Mouse (Mus musculus): ENCODE measurements around the gene Serpinb9c.
"Not testable (repeated sequence)": the region's sequence is repeated elsewhere in the genome, so short reads cannot be mapped to it uniquely, and the experiment has no call there.

The Serpinb9c gene

DNA sequence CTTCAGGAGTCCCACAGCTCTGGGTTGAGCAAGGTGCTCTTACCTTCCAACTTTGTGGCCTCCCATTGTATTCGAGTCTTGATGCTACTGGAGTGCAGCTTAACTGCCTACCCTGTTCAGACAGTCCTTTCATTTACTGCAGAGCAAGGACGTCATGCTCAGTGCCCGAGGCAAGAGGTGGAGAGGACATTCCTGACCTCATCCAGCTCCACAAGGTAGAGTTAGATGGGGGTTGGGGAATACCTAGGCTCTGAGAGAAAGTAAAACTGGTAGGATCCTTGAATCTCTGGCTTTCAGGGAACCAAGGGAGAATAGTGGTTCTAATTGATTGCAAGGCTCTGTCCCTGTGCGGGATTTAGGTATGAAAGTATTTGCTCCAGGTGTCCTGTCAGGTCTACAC lies at the start of gene Serpinb9c:
Gene Serpinb9c (minus strand): TSS at position 101 of the 400 bp plus-strand sequence.
- no peak for DNase-seq

DNA sequence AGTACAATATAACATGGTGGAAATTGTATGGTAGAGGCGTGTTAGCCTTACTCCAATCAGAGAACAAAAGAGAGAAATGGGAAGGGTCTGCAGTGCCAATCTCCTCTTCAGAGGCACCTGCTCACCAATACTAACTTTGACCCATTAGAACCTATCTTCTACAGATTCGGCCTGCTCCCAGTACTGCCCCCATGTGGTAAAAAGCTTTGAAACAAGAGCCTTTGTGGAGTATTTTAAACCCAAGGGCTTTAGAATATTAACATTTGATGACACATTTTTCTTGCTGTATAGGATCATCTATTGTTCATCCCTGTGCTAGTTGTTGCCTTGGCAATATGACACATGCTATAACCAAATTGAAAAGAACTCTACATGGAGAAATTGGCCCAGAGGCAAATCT lies 40.2 kb upstream of the Serpinb9c start:
- no peak for DNase-seq

DNA sequence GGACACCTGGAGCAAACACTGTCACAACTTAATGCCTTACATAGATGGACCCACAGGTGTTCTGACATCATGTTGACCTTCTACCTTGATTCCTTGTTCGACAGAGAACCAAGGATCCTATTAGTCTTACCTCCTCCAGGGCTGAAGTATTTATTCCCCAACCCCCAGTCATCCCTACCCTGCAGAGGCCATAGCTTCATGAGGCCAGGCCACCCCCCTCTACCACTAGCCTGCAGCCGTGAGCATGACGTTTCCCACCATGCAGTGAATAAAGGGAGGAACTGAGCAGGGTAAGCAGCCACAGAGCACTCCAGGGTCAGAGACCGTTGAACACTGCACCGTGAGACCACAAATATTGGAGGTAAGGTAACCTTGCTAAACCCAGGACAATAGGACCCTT lies 33.1 kb upstream of the Serpinb9c start, which contains the start of gene Serpinb9d:
Gene Serpinb9d (plus strand): TSS at position 301 of the 400 bp plus-strand sequence.
- DNase-seq = no peak

DNA sequence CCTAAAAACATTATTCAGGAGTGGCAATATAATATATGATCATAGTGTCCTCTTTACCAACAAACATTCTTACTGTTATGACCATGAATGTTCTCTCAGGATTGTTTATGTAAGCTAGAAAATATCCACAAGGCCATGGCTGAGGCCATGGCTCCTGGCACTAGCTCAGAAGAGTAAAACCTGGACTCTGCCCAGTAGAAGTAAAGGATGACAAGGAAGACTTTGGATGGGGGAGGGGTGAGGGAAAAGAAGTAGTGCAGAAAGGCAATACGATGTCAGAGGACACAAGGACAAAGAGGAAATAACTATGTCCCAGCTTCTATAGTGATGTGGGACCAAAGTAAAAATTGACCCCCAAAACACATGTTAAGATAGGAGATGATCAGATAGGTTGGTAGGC lies 30.9 kb upstream of the Serpinb9c start:
- not testable (repeated sequence) for DNase-seq

DNA sequence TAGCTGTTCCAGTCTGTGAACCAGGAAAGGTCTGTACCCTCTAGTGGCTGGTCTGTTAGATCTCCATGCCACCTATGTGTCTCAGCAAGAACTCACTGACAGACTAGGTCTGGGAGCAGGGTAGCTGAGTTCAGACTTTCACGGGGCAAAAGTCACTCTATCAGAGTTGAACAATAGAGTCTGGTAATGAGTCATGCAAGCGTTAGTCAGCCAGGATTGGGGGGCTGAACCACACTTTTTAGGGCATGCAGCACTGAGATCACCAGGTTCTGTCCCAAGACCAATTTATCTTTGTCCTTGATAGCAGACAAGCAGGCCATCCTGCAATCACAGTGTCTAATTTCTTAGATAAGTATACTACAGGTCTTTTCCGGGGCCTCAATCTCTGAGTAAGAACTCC lies 18.1 kb downstream of the Serpinb9c start:
- no peak for DNase-seq

DNA sequence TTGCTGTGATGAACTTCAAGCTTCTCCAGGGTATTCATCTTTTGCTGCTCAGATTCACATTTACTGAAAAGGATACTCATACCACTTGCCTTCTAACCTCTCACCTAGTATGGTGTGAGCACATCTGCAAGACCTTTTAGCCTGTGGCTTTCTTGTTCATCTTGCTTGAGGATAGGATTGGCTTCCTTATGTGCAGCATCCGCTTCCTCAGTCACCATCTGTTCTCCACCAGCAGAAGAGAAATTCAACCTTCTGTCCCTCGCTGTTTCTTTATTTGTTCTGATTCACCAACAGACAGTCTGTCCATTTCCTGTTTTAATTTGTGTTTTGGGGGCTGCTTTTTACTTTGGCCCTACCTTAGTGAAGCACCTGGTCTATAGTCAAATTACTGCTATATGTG lies 21.8 kb downstream of the Serpinb9c start:
- DNase-seq = no peak

DNA sequence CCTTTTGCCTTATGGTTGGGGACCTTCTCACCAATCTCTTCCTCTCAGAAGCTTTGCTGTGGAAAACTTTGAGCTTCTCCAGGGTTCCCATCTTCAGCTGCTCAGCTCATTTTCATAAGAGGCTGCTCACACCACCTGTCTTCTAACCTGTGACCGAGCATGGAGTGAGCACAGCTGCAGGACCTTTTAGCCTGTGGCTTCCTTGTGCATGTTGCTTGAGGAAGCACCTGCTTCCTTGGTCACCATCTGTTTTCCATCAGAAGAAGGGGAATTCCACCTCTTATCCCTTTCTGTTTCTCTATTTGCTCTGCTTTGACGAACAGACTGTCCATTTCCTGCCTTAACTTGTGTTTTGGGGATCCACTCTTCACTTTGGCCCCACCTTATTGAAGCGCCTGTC lies 46.5 kb downstream of the Serpinb9c start:
- DNase-seq = no peak

DNA sequence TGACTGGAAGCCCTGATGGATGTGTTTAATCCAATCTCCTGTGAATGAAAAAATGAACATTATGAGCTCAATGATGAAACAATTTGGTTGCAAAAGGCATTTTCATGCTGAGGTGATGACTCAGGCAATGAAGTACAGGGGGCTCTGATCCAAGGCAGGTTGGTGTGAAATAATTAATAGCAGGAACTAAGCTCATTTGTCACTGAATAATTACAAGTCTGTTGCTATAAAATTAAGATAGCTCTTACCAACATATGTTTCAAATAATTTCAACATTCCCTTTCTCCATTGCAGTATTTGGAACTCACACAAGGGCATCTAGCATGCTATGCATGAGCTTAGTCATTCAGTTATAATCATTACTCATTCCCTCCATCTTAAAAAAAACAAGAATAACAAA lies 53.9 kb downstream of the Serpinb9c start:
- no peak for DNase-seq

Measured in cerebellum, postnatal 25 days (tissue).